Mouse (Mus musculus) B cell, adult 62 days (primary cell): Measurements from ENCODE around the gene Rfx2. TPM values are rescaled to one million over a fixed set of nuclear protein-coding genes. Genes with fewer than 3 reads are reported as not detected.

Experiments used
- total RNA-seq: library from RNA; stranded (reverse); gene quantifications from 4 replicates; pipeline ENCODE4 v1.2.4, GENCODE M21; 2023

The Rfx2 gene
- total RNA-seq: 10.1 to 14.5 TPM (median 11.7 TPM) in 4 replicates

GRCm38 (mm10) chr17:56830411-56831110, at the start of gene Rfx2:
Rfx2 (minus strand) TSS chr17:56831013.

DNA sequence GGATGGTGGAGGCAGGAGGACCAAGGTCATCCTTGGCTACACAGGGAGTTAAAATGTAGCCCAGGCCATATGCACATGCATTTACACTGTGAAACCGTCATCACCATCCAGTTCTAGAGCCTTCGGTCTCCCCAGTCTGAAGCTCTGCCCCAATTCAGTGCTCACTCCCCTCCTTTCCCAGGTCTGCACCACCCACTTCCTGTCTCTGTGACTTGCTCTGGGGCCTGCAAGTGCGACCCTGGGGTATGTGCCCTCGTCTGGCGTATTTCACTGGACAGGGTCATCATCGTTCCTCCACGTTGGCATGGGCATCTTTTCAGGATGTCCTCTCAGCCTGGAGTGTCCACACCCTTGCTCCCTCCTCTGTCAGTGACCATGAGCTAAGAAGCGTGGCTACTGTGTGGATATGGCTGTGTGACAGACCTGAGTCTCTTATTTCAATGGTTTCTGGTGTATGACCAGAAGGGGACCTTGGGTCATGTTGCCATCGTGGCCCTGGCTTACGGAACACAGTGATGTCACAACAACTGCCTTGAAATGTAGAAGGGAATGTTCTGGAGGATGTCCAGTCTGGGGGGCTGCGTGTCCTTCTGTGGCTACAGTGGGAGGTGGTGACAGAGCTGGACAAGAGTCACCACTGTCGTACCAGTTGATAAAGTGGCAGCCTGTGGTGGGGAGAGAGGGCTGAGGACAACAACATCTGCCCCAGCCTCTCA, 44.3 kb upstream of the Rfx2 start, which contains the start of gene 1700061G19Rik:
TSS of gene 1700061G19Rik (plus strand) at position 542 of the 716 bp plus-strand sequence.

GRCm38 (mm10) chr17:56874237-56874636, 43.4 kb upstream of the Rfx2 start, which contains the start of gene Acsbg2:
Acsbg2 (minus strand) TSS chr17:56874447.

GRCm38 (mm10) chr17:56769950-56770349, 60.9 kb downstream of the Rfx2 start, which contains the start of gene Prr22:
Prr22 (plus strand) TSS chr17:56770250.

GRCm38 (mm10) chr17:56764474-56765354, 66.1 kb downstream of the Rfx2 start, which contains the start of gene Dus3l:
Dus3l (plus strand) TSS chr17:56764757.

GRCm38 (mm10) chr17:56757416-56758123, 73.2 kb downstream of the Rfx2 start, which contains the start of gene Nrtn:
Nrtn (minus strand) TSS chr17:56757530.

Other genes starting within 250 kb of the Rfx2 start
- gene Safb2, start 246.4 kb downstream of the Rfx2 start, total RNA-seq: 580 to 621 TPM (median 606 TPM) in 4 replicates
- 300 to 341 TPM (median 315 TPM) in 4 replicates for gene Safb, start 246.2 kb downstream of the Rfx2 start, total RNA-seq
- 82.1 to 105 TPM (median 84.1 TPM) in 4 replicates for gene 2410015M20Rik, start 221.2 kb downstream of the Rfx2 start, total RNA-seq
- 1,445 to 1,606 TPM (median 1,506 TPM) in 4 replicates for gene Rpl36, start 217.6 kb downstream of the Rfx2 start, total RNA-seq
- 58.1 to 63.6 TPM (median 61.4 TPM) in 4 replicates for gene Lonp1, start 204.1 kb downstream of the Rfx2 start, total RNA-seq
- not detected in 4 replicates for gene Catsperd, start 202.9 kb downstream of the Rfx2 start, total RNA-seq
- 98.8 to 117 TPM (median 102 TPM) in 4 replicates for gene Ranbp3, start 157.7 kb downstream of the Rfx2 start, total RNA-seq
- gene Ndufa11, start 113.2 kb downstream of the Rfx2 start, total RNA-seq: 41.0 to 65.0 TPM (median 54.5 TPM) in 4 replicates
- gene Vmac, start 113.0 kb downstream of the Rfx2 start, total RNA-seq: 12.0 to 16.4 TPM (median 13.5 TPM) in 4 replicates
- not detected in 4 replicates for gene Nrtn, start 73.5 kb downstream of the Rfx2 start, total RNA-seq
- 73.7 to 85.2 TPM (median 78.0 TPM) in 4 replicates for gene Dus3l, start 66.3 kb downstream of the Rfx2 start, total RNA-seq
- gene Prr22, start 60.8 kb downstream of the Rfx2 start, total RNA-seq: 1.0 to 1.9 TPM (median 1.1 TPM) in 4 replicates
- gene Acsbg2, start 43.4 kb upstream of the Rfx2 start, total RNA-seq: not detected in 4 replicates
- 0.20 TPM in 1 of 4 replicates, not detected in the others for gene 1700061G19Rik, start 44.5 kb upstream of the Rfx2 start, total RNA-seq
- gene Mllt1, start 104.4 kb upstream of the Rfx2 start, total RNA-seq: 35.6 to 40.7 TPM (median 38.2 TPM) in 4 replicates
- not detected in 4 replicates for gene Acer1, start 151.1 kb upstream of the Rfx2 start, total RNA-seq
- 24.2 to 35.2 TPM (median 28.4 TPM) in 4 replicates for gene Clpp, start 159.3 kb upstream of the Rfx2 start, total RNA-seq
- gene Alkbh7, start 166.3 kb upstream of the Rfx2 start, total RNA-seq: 10.0 to 14.6 TPM (median 12.5 TPM) in 4 replicates
- gene Pspn, start 169.0 kb upstream of the Rfx2 start, total RNA-seq: not detected in 4 replicates
- gene Gtf2f1, start 180.3 kb upstream of the Rfx2 start, total RNA-seq: 59.8 to 65.3 TPM (median 63.7 TPM) in 4 replicates
- not detected in 4 replicates for gene Gm17949, start 180.5 kb upstream of the Rfx2 start, total RNA-seq
- gene Khsrp, start 200.5 kb upstream of the Rfx2 start, total RNA-seq: 127 to 131 TPM (median 130 TPM) in 4 replicates
- gene Slc25a41, start 210.6 kb upstream of the Rfx2 start, total RNA-seq: not detected in 4 replicates
- 16.9 to 20.3 TPM (median 18.6 TPM) in 4 replicates for gene Crb3, start 228.1 kb upstream of the Rfx2 start, total RNA-seq
- 16.8 to 22.0 TPM (median 18.4 TPM) in 4 replicates for gene Slc25a23, start 228.8 kb upstream of the Rfx2 start, total RNA-seq
- gene Dennd1c, start 247.5 kb upstream of the Rfx2 start, total RNA-seq: 137 to 170 TPM (median 149 TPM) in 4 replicates